Mouse (Mus musculus): ENCODE results near the gene Sh2d5. TPM values are rescaled to one million over a fixed set of nuclear protein-coding genes. Genes with fewer than 3 reads are reported as not detected.

Gene Sh2d5
- polyA plus RNA-seq (2017; shearing (Covaris generic)), result 0.60 TPM

DNA sequence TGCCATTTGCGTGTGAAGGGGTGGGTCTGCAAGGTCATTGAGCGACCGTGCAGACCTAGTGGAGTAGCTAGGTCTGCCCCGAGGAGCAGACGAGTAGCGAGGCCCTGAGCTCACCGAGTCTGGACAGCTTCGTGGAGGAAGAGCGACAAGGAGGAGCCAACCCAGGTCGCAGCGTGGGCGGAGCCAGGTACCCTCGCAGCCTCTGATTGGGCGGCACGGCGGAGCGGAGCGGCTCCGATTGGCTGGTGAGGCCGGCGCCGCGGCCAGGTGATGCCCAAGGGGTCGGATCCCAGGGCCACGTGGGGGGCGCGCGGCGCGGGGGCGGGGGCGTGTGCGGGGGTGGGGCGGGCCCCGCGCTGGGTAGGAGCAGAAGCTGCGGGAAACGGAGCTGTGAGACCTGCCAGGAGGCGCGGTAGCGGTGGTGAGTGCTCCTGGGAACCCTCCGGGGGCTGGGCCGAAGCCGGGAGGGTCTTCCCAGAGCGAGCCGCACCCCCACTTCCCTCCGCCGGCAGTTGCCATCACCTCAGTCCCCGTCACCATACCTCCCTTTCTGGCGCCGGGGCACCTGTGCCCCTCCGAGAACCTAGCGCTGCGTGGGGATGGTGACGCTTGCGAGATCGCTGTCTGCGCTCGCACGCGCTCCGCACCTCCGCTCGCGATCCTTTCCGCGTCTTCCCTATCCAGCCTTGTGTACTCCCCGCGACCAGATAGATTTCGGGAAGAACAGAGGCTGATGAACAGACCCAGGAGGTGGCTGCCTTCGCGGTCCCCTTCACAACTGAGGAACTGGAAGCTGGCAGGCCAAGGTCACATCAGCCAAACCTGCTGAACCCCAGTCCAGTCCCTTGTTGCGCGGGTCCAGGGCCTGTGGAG lies at the start of gene Sh2d5, which contains the start of gene Kif17:
Gene Sh2d5 (plus strand): TSS at position 316 of the 873 bp plus-strand sequence.
Gene Kif17 (plus strand): TSS at position 348 of the 873 bp plus-strand sequence.

GRCm38 (mm10) chr4:138216200-138216890 lies 33.9 kb upstream of the Sh2d5 start, which contains the start of gene Hp1bp3:
TSS of gene Hp1bp3 (plus strand) at chr4:138216296.

GRCm38 (mm10) chr4:138304340-138305104 lies 54.3 kb downstream of the Sh2d5 start, which contains the start of gene Ddost:
TSS of gene Ddost (plus strand) at chr4:138304730.

Other genes with a start within 250 kb of the Sh2d5 start
- gene Hp1bp3, start 34.1 kb upstream of the Sh2d5 start, polyA plus RNA-seq (2017; shearing (Covaris generic)), result 152 TPM
- gene Kif17, start within 50 bp of the Sh2d5 start, polyA plus RNA-seq (2017; shearing (Covaris generic)), result 0.26 TPM
- 144 TPM for gene Ddost, start 54.3 kb downstream of the Sh2d5 start, polyA plus RNA-seq (2017; shearing (Covaris generic))
- 110 TPM for gene Pink1, start 75.9 kb downstream of the Sh2d5 start, polyA plus RNA-seq (2017; shearing (Covaris generic))
- 0.91 TPM for gene Cda, start 117.6 kb downstream of the Sh2d5 start, polyA plus RNA-seq (2017; shearing (Covaris generic))
- 0.23 TPM for gene Fam43b, start 146.1 kb downstream of the Sh2d5 start, polyA plus RNA-seq (2017; shearing (Covaris generic))
- gene Mul1, start 184.3 kb downstream of the Sh2d5 start, polyA plus RNA-seq (2017; shearing (Covaris generic)), result 17.8 TPM
- 2.5 TPM for gene Camk2n1, start 203.9 kb downstream of the Sh2d5 start, polyA plus RNA-seq (2017; shearing (Covaris generic))